Mouse (Mus musculus) kidney, postnatal 25 days (tissue): ENCODE results near the gene Scrn1.
A peak's percentile ranks its signal among the peaks of the same experiment; 100 is the strongest.

Experiments used
- DNase-seq, 2 experiments: peaks; one replicate each; pipeline ENCODE4 v3.0.0; 2021; ENCODE audit warnings: mixed read lengths in 2 of 2

Scrn1 gene

GRCm38 (mm10) chr6:54565012-54565411, 1.3 kb downstream of the Scrn1 start:
- no peak for DNase-seq

- DNase-seq: no peak
Measured at GRCm38 (mm10) chr6:54564506-54564991, 1.7 kb downstream of the Scrn1 start.

DNA sequence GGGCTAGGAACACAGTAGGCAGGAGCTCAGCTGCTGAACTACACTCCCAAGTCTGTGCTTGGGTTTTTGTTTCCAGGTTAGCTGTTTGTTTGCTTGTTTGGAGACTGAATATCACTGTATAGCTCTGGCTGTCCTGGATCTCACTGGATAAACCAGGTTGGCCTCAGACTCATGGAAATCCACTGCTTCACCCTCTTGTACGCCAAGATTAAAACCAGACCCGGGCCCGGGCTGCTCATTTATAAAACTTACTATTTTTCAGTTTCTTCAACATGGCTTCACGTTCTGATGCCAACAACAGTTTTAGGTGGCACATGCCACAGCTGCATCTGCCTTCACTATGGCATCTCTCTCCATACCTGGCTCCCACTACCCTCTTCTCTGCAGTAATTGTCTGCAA, 2.7 kb downstream of the Scrn1 start:
- no peak for DNase-seq

GRCm38 (mm10) chr6:54562018-54562809, 4.1 kb downstream of the Scrn1 start:
- no peak for DNase-seq

DNA sequence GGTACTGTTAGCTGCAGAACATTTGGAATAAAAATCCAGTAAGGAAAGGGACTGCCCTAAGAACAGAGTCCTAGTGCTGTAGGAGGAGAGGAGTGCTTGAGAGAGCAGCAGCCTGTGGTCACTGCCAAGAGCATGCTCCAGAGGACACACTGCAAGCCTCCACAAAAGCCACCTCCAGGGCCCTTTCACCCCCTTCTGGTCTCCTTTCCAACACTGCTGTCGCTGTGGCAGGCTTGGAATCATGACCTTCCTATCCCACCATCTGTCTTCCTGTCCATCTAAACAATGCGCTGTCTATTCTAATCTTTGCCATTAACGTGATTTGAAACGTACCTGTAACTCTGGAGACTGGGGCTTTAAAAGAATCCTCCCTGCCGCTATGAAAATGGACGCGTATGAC, 7.8 kb downstream of the Scrn1 start:
- no peak for DNase-seq

DNA sequence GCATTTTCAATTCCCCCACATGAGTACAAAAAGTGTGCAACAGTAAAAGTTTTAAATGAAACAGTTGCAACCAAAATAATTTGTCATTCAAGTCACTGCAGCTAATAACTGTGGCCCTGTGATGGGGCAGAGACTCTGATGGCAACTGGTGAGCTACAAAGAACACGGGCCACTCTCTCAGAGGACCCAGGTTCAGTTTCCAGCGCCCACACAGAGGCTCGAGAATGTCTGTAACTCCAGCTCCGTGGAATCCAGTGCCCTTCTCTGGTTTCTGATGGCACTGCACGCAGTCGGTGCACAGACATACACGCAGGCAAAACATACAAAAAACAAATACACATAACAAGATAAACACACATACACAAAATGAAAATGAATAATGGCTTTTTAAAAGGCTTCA, 8.6 kb downstream of the Scrn1 start:
- no peak for DNase-seq

DNA sequence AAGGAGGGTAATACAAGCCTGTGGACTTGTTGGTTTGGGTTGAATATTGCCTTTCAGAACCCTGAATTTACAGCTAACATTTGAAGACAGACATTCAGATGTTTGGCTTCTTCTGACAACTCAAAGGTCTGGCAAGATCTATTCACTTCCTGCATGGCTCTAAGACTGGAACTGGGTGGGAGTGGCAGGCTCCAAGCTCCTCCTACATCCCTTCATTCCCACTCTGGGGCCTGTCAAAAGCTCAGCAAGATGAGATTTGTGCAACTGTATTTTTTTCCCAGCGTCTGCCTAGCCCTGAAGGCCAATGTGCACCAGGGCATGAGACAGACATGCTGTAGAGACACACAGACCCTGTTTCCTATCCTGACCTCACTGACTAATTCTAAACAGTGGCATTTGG, 10.5 kb downstream of the Scrn1 start:
- no peak for DNase-seq

DNA sequence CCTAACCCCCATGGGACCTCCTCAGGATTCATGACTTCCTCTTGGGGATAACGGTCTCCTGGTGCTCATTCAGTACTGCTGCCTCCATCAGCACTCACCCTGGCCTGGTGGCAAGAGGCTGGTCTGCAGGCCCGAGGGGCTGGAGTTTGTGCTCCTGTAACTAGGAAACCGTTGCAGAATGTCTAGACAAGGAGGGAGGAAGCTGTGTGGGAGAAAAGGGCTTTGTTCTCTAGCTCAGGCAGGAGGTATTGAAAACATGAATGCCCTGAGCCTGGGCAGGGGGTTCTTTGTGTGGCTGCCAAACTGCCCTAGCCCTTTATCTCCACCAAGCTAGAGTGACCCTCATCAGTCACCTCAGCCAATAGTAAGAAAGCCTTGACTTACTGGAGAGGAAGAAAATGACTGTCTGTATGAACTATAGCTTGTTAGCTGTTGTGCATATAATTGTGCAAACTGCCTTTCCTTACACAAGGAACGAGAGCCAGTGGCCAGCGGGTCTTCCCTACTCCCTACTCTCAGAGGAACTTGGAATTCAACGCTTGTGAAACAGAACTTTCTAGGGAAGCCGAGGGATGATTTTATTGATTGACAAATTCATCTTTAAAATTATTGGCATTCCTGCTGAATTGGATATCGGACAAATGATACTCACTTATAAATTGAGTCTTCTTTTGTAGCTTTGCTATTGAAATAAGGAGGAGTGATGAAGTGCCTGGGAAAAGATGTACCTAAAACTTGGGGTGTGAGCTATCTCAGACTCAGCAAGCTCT, 11.8 kb downstream of the Scrn1 start:
- no peak for DNase-seq

GRCm38 (mm10) chr6:54553632-54554031, 12.7 kb downstream of the Scrn1 start:
- DNase-seq: no peak

DNA sequence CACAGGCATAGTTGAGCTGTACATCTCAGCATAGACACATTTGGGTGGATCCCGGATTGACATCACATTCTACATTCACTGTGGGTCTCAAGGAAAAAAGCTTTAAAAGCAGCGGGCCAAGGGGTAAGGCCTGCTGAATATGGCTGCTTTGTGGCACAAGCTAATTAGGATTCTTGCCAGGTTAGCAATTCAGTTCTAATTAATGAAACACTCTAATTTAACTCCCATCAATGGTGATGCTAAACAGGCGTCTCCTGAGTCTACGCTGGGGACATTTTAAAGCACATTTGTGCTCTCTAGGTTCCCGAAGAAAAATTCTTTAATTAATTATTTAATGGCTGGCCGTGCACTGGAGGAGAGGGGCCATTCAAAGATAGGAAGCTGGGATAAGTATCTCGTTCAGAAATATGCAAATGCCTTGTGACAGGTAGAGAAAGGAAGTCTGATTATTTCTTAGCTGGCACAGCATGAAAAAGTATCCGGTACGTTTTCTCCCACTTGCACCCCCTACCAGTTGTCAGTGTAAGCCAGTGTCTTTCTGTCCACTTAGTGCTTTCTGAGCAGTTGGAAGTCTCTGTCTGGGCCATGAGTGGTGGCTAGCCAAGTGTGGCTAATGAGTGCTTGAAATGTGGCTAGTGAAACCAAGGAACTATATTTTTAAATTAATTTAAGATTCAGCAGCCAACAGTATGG, 13.4 kb downstream of the Scrn1 start:
- DNase-seq: no peak

DNA sequence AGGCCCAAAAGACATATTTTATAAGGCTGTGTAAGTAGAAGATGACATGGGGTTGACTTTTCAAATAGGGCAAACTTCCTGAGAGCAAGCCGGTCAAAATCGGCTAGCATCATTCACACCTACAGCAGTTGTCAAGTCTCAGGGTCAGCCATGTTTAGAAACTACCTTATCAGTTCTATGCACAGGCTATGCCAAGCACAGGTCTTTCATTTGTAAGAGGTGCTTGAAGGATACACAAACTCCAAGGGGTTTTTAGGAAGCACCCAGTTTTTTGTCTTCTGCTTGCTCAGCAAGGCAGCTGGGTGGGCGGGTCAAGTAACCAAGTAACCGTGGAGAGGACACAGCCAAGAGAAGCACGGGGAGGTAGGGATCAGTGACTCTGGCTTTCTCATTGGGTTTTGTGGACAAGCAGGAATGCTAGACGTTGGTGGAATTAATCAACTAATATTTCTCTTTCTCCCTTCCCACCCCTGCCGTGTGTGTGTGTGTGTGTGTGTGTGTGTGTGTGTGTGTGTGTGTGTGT, 15.4 kb downstream of the Scrn1 start:
- DNase-seq: no peak

DNA sequence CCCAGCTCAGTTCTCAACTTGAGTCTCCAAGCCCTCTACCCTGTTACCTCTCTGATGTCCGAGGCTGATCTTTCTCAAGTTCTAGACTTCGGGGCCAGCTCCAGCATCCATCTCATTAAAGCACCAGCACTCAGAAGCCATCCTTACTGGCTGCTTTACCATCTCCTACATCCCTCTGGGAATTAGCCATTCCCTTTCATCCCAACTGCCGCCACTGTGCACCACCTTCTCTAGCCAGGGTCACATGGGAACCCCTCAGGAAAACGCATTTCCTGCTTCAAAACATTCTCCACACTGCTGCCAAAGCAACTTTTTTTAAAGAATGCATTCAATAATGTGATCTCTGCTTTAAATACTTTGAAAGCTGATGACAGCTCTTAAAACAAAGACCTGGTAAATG, 17.0 kb downstream of the Scrn1 start:
- no peak for DNase-seq

GRCm38 (mm10) chr6:54548314-54549019, 17.8 kb downstream of the Scrn1 start:
- DNase-seq: peak; percentile 40 to 56

- DNase-seq: no peak
Measured at GRCm38 (mm10) chr6:54543646-54544045, 22.6 kb downstream of the Scrn1 start.

GRCm38 (mm10) chr6:54542836-54543235, 23.5 kb downstream of the Scrn1 start:
- no peak for DNase-seq

DNA sequence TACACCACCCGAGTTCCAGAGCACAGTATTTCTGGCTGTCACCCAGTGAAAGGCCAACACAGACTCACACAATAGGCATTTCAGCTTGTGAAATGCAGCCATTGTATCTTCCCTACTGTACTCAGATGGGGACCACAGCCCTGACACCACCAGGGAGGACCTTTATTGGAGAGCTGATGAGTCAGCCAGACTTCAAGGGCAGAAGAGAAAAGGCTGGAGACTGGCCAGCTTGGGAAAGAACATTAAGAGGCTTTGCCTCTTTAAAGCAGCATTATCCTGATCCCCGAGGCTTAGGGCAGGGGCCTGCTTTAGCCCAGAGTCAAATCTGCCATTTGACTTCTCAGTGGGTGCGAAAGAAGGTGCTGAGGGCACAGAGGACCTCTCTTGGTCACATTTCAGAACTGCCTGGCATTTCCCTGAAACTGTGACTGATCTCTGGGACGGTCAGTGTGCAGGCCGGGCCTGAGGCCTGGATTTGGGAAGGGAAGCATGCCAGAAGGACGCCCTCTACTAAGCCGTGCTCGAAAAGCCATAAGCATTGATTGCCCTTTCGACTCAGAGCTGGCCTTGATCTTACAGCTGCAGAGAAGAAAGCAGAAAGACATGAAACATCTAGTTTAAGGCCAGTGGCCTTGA, 25.9 kb downstream of the Scrn1 start:
- no peak for DNase-seq

DNA sequence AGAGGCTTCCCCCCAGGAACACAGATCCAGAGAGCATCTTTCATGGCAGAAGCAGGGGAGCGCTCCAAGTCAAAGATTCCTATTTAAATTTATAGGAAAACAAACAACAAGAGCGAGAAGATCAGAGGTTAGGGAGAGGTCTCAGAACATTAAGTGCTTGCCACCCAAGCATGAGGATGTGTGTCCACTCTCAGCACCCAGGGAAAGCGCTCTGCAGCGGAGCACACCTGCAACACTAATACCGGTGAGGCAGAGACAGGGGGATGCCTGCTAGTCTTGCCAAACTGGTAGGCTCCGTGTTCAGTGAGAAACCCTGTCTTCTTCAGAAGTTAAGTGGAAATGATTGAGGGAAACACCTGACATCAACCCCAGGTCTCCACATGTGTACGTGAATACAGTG, 26.9 kb downstream of the Scrn1 start:
- no peak for DNase-seq

DNA sequence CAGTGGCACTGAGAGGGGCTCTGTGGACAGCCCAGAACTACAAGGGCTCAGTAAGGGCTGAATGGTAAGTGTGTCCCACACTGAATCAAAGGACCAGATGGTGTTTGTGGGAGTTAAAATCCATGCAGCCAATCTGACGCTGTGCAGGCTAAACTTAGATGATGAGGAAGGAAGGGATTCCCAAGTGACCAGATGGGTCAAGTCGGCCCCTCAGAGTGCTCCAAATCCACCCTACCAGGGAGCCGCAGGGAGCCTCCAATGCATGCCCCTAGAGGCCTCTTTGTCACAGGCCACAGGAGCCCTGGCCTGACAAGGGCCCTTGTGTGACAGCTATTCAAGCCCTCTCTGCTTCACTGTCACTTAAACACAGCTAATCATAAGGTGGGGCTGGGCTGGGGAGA, 27.5 kb downstream of the Scrn1 start:
- DNase-seq: no peak

DNA sequence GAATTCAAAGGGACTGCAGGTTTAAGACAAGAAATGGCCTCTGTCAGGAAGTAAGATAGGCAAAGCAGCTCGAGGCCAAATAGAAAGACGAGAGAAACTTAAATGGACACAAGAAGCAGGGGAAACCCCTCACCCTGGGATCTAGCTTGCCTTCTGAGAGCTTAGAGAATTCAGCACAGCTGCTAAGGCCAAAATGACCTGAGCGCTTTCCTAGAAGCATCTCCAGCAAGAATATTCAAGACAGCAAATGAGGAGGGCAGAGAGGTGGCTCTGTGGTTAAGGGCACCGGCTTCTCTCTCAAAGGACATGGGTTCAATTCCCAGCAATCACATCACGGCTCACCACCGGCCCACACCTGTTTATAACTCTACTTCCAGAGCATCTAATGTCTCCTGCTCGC, 29.2 kb downstream of the Scrn1 start:
- DNase-seq: no peak

DNA sequence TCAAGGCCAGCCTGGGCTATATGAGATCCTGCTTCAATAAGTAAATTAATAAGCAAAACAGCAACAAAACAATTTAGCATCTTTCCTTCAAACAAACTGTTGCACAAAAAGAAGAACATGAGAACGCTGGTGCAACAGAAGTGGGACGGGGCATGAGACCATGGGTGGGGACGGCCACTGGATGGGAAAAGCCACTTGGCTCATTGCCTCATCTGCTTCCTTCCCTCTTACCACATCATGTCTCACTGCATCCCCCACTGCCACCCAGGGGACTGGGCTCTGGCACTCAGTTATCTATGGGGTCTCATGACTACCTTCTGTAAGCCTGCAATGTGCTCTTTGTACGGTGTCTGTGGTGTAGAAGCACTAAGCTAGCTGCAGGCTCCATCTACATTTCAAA, 30.8 kb downstream of the Scrn1 start:
- DNase-seq: no peak

GRCm38 (mm10) chr6:54531048-54531481, 35.2 kb downstream of the Scrn1 start:
- DNase-seq: no peak

DNA sequence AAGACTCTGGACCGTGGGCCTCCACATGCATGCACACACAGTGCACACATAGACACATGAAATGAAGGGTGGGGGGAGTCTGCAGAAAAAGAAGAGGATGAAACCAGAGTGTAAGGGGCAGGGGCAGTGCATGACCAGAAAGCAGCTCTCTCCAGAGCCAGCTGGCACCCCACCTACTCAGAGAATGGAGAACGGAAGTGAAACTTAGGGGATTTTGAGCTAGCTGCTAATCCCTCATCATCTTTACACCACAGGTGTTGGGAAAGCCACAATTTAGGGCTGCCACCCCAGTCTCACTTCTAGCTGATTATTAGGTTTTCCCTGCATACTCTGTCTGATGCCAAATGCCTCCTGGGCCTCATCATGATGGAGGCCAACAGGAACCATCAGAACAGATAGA, 36.1 kb downstream of the Scrn1 start:
- DNase-seq: no peak
